Mouse (Mus musculus) fibroblast of lung, adult 2 months (primary cell): Measurements from ENCODE around the gene Ccl6.
A peak's percentile ranks its signal among the peaks of the same experiment; 100 is the strongest.
"Not testable (repeated sequence)": the region's sequence is repeated elsewhere in the genome, so short reads cannot be mapped to it uniquely, and the experiment has no call there.

Experiments
- DNase-seq: peaks from one replicate; pipeline ENCODE4 v3.0.0-alpha.2; 2011; ENCODE audit warnings: low read depth

The Ccl6 gene

DNA sequence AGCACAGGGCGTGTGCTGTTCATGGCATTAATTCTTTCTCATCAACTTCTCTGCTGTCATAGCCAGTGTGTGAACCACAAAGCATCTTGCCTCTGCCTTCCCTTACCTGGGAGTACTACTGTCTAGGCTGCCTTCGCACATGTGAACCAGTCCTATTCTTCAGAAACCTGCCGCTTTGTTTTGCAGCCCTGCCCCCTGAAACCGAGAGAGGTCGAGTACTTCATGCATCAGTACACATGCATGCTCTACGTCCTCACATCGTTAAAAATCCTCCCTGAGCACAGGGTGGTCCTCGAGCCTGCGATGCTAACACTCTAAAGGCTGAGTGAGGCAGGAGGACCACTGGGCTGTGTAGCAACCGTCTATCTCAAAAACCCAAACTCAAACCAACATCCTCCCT, 35.8 kb downstream of the Ccl6 start:
- no peak for DNase-seq

DNA sequence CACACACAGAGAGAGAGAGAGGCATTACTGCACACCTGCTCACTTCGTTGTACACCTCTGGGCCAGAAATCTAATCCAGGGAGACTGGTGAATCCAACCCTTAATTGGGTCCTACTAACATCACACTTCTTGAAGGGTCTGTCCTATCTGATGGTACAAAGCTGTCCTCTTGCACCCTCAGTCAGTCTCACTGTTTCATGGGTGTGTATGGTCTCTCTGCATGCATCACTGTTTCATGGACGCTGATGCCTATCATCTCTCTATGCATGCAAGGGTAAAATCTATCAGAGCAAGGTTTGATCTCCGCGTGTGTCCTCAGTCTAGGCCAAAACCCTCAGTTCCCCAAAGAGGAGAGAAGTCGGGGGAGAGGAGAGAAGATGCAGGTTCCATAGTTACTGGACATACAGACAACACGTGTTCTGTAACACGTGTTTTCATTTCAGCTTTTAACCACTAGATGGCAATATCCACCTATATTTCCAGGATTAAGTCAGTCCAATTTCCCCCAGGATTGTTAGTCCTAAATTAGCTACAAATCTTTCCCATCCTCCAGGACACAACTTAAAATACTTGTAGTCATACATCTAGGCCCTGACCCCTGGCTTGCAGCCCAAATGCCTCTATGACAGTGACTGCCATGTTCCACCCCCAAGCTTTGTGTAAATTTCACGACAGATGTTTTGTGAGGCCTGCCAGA, 36.7 kb downstream of the Ccl6 start:
- DNase-seq: peak; percentile 56

DNA sequence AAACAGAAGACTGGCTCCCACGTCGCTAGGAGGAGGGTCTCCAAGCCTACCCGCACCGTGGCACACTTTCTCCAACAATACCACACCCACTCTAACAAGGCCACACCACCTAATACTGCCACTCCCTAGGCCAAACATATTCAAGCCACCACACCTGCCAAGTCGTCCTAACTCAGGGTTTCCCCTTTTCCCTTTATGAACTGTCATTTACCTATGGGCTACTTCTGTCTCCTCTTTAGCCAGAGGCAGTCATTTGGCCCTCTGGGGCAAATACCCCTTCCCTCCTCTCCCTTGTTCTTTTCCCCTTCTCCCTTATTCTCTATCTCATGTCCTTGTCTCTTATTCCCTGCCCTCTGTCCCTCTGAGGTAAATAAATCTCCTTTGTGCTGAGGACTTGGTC, 41.2 kb downstream of the Ccl6 start:
- DNase-seq: no peak

DNA sequence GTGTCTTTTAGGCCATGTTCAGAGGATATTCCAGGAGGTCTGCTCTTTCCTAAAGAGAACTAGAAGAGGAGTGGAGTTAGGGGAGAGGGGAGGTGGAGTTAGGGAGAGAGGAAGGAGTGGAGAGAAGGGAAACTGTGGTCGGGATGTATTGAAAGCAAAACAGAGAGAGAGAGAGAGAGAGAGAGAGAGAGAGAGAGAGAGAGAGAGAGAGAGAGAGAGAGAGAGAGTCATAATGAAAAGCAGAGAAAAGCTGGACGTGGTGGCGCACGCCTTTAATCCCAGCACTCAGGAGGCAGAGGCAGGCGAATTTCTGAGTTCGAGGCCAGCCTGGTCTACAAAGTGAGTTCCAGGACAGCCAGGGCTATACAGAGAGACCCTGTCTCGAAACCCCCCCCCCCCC, 41.9 kb downstream of the Ccl6 start:
- DNase-seq: not testable (repeated sequence)

DNA sequence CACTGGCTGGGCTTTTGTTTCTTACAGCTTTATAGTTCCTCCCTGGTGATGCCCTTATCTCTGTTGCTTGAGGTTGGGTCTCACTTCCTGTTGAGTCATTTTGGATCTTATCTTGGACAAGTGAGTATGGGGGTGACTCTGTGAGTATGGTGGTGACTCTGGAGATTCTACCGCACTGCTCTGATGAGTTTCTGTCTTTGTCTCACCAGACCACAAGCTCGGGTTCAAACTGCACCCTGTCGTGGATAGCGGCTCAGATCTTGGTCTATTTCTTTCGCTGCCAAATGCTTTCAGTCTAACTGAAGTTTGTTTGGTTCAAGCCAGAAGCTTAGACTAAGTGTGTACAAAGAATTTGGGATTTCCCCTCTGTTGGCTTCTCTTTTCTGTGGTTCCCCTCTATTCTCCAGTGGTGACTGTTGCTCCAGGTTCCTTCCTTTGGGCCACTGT, 42.7 kb downstream of the Ccl6 start:
- DNase-seq: no peak

DNA sequence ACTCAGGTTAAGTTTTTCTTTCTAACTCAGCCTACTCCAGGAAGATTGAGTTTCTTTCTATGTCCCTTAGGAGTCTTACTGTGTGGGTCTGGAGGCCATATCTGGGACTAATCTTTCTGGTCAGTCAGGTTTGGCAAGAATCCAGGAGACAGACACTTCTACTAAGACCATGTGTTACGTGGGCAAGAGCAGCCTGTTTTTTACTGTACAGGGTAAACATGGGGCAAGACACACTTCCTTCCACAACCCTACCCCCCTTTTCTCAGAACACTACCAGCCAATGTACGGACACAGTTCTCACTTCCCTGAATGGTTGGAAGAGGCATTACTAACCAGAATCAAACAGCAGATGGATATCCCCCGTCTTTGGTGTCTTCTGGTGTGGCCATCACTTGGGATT, 48.7 kb downstream of the Ccl6 start:
- no peak for DNase-seq

DNA sequence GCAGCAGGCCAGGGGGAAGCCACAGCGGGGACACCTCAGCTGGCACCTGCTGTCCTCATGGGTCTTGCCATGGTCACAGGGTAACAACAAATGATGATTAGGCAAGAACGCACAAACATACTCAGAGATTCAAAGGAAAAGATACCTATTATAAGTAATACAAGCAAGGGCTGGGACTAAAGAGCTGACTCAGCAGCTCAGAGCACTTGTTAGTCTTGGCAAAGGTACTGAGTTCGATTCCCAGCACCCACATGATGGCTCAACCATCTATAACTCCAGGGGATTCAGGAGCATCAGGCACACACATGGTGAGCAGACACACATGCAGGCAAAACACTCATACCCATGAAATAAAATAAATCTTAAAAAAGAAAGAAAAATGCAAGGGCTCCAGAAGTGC, 51.5 kb downstream of the Ccl6 start:
- DNase-seq: no peak

DNA sequence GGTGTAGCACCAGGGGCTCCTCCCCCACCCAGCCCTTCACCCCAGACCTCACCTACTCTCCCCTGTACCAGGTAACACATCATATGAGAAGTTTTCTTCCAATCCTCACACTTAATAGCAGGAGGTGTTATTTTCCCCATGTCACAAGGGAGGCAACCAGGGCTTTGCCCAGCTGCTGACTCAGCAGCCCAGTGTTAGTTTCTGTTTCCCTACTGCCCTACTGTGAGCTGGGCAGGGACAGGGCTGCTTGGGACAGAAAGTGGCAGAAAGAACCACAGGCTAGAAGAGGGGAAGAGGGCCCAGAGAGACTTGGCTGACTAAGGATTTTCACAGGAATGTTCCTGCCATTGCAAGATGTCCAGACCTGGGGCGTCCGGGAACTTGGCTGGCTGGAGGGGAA, 52.0 kb downstream of the Ccl6 start:
- no peak for DNase-seq

DNA sequence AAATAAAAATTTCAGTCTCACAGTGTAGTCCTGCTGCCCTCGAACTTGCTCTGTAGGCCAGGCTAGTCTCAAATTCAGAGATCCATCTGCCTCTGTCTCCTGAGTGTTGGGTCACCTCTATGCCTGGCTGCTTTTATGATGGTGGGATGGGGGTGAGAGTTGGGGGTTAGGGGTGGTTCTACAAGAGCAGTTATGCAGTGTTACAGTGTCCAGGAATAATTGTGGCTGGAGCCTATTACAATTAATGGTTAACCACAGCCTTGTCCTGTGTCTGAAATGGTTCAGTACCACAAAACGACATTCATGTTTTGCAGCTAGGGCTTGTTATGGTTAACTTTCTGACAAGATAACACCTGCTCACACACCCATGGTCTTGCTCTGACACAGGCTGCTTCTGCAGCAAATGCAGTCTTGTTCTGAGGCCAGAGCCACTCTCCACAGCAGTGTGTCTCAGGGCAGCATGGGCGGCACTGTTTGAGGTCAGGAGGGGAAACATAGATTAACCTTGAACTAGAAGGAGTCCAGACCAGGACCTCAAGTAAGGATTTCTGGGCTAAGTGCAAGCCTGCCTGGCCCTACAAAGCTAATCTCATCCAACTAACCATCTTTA, 54.1 kb downstream of the Ccl6 start:
- no peak for DNase-seq
